Mouse (Mus musculus) adrenal gland, postnatal 0 days (tissue): Measurements from ENCODE around the gene Cfap70. TPM values are rescaled to one million over a fixed set of nuclear protein-coding genes. Genes with fewer than 3 reads are reported as not detected.

Experiments used
- polyA plus RNA-seq: library from polyadenylated mRNA; unstranded; fragments of >200 nt; fragmentation: Nextera tagmentation; extraction: Ambion mirVana; gene quantifications from 2 replicates; pipeline ENCODE4 v1.2.1, GENCODE M21; 2015

Gene Cfap70
- polyA plus RNA-seq: 1.4 and 1.7 TPM in 2 replicates

GRCm38 (mm10) chr14:20451765-20452331, at the start of gene Cfap70:
Cfap70 (minus strand) TSS chr14:20452226.

DNA sequence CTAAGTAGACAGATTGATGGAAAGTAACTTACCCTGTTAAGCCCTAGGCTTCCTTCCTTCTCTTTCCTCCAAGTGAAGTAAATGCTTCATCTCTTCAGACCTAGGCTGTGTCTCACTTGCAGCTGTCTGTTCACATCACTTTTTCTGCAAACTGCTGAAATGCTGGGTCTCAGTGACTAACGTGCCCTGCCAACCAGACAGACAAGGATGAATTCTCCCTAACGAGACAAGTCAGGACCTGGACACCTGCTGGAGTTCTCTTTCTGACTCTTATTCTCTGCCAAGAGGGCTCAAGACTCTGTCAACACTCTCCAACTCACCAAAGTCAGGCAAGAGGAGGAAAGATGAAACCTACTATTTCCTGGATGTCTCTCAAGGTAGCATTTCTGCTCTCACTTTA, 44.6 kb upstream of the Cfap70 start, which contains the start of gene Mss51:
Gene Mss51, minus strand, starts transcription at position 299 of the 400 bp plus-strand sequence.

GRCm38 (mm10) chr14:20479291-20480194, 27.5 kb upstream of the Cfap70 start, which contains the start of gene Anxa7:
Anxa7 (minus strand) TSS chr14:20480133.

GRCm38 (mm10) chr14:20393205-20393913, 58.7 kb downstream of the Cfap70 start, which contains the start of gene Mrps16:
Mrps16 (minus strand) TSS chr14:20393634.

DNA sequence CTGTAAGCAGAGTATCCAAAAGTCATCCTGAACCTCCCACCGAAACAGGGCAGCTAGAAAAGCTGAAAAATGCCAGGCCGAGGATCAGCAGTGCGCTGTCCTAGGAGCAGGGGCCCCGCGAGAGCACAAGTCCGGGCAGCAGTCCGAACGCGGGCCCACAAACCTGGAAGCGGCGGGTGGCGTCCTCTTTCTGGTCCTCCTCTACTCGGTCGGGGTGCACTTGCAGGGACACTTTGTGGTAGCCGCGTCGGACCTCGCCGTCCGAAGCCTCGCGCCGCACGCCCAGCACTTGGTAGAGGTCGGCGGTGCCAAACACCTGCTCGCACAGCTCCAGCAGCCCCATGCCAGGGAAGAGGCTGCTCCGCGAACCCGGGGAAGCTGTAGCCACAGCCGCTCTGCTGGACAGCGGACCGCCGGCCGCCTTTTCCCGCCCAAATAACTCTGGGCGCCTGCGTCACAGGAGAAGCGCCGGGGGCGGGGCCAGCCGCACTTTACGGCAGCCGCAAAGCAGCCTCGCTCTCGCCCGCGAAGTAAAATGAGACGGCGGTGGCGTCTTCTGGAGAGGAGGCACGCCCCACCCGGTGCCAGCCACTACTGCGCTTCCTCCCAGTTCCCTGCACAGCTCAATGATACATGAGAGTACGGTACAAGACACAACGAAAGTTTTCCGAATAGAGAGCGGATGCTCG, 63.4 kb downstream of the Cfap70 start, which contains the start of gene Dnajc9:
Gene Dnajc9, minus strand, starts transcription at position 470 of the 689 bp plus-strand sequence.

GRCm38 (mm10) chr14:20347991-20348541, 104.0 kb downstream of the Cfap70 start, which contains the start of the genes Ecd and Fam149b:
Ecd (minus strand) TSS chr14:20348121.
Fam149b (plus strand) TSS chr14:20348162.

Other genes with a start within 250 kb of the Cfap70 start
- 0.15 TPM in 1 of 2 replicates, not detected in the other for gene Kcnk16, start 183.0 kb downstream of the Cfap70 start, polyA plus RNA-seq
- 14.6 and 25.8 TPM in 2 replicates for gene Nudt13, start 157.5 kb downstream of the Cfap70 start, polyA plus RNA-seq
- 22.5 and 33.4 TPM in 2 replicates for gene Ecd, start 104.1 kb downstream of the Cfap70 start, polyA plus RNA-seq
- 19.8 and 19.9 TPM in 2 replicates for gene Fam149b, start 104.1 kb downstream of the Cfap70 start, polyA plus RNA-seq
- gene Dnajc9, start 63.3 kb downstream of the Cfap70 start, polyA plus RNA-seq: 68.1 and 85.6 TPM in 2 replicates
- gene Mrps16, start 58.6 kb downstream of the Cfap70 start, polyA plus RNA-seq: 117 and 138 TPM in 2 replicates
- gene Anxa7, start 27.9 kb upstream of the Cfap70 start, polyA plus RNA-seq: 43.4 and 69.8 TPM in 2 replicates
- gene Mss51, start 44.7 kb upstream of the Cfap70 start, polyA plus RNA-seq: 0.35 TPM in 2 replicates
- gene Ppp3cb, start 94.3 kb upstream of the Cfap70 start, polyA plus RNA-seq: 29.0 and 31.8 TPM in 2 replicates
- gene Usp54, start 188.8 kb upstream of the Cfap70 start, polyA plus RNA-seq: 2.5 and 3.9 TPM in 2 replicates
- gene Myoz1, start 204.3 kb upstream of the Cfap70 start, polyA plus RNA-seq: 1.9 and 5.8 TPM in 2 replicates
- gene Synpo2l, start 216.1 kb upstream of the Cfap70 start, polyA plus RNA-seq: 0.38 and 2.0 TPM in 2 replicates
- gene Sec24c, start 222.1 kb upstream of the Cfap70 start, polyA plus RNA-seq: 30.9 and 45.5 TPM in 2 replicates
- gene Fut11, start 242.7 kb upstream of the Cfap70 start, polyA plus RNA-seq: 28.4 and 31.5 TPM in 2 replicates